Mouse (Mus musculus): ENCODE data around the gene Ifnl3.

GRCm38 (mm10) chr7:28561967-28562366 is 39.3 kb downstream of the Ifnl3 start:
- TF ChIP-seq POLR2A (IDR thresholded peaks at IDR 0.05; ENCODE audit: insufficient read depth, low read length) = no peak
- no peak for TF ChIP-seq CTCF (IDR thresholded peaks at IDR 0.05; ENCODE audit: low read depth, low read length)
- TF ChIP-seq EP300 (IDR thresholded peaks at IDR 0.05; ENCODE audit: insufficient read depth, low read depth, low read length) = no peak
